ENCODE assay signal across 7 mouse cellular contexts in genomic region chr4:32530921-32531846, GRCm38 (mm10).
DNase-seq lines count a peak whose midpoint lies in the region; ATAC-seq and TF ChIP-seq lines count a peak whose summit lies in the region.

No protein-coding gene starts in this region.

- no peak overlapping the region for H3K9ac ChIP-seq in intestine, postnatal 0 days (ENCODE audit: low read depth, low read length)

- H3K4me3 ChIP-seq in cerebellum, adult 2 months (replicated peaks; ENCODE audit: insufficient read depth, low read depth, low read length) = peak overlapping the region; percentile 42
- peak overlapping the region; percentile 7 for H3K4me3 ChIP-seq in intestine, postnatal 0 days (ENCODE audit: low read depth, low read length)
- peak overlapping the region; percentile 36 for H3K4me3 ChIP-seq in limb, embryonic 10.5 days

- H3K27me3 ChIP-seq in cerebellum, adult 2 months (ENCODE audit: control insufficient read depth, insufficient read depth, low read length) = no peaks in the 10 kb centered on the region
- H3K27me3 ChIP-seq in intestine, postnatal 0 days (replicated peaks; ENCODE audit: control insufficient read depth, insufficient read depth, low read length) = no peaks in the 10 kb centered on the region
- H3K27me3 ChIP-seq in limb, embryonic 10.5 days (ENCODE audit: low read depth, poor library complexity, severe bottlenecking) = no peaks in the 10 kb centered on the region

- H3K9me3 ChIP-seq in intestine, postnatal 0 days (ENCODE audit: control insufficient read depth) = no peaks in the 10 kb centered on the region
- H3K9me3 ChIP-seq in limb, embryonic 10.5 days (replicated peaks) = no peaks in the 10 kb centered on the region

- H3K27ac ChIP-seq in cerebellum, adult 2 months (ENCODE audit: insufficient read depth, low read length) = peak overlapping the region; percentile 12; the same call in 1 of the 2 replicates
- no peak overlapping the region for H3K27ac ChIP-seq in intestine, postnatal 0 days (ENCODE audit: low read depth, low read length)
- H3K27ac ChIP-seq in limb, embryonic 10.5 days = peak overlapping the region; percentile 78

- peak; percentile 57 to 60 for DNase-seq in cerebellum, adult 2 months
- peak; percentile 72 for DNase-seq in embryo, embryonic 10 days (ENCODE audit: low spot score)
- DNase-seq in limb, embryonic 10.5 days (ENCODE audit: low spot score) = peak; percentile 57
- DNase-seq in neural tube, embryonic 10.5 days (ENCODE audit: extremely low spot score, low spot score) = peak; percentile 53
- DNase-seq in T-cell, adult 2 months (ENCODE audit: low spot score) = no peak

- TF ChIP-seq POLR2A in cerebellum, adult 2 months (IDR thresholded peaks at IDR 0.05; ENCODE audit: borderline replicate concordance, insufficient read depth, low read length) = no peak

- ATAC-seq in granulocyte monocyte progenitor cell, adult 5-6 weeks (replicated peaks; ENCODE audit: poor library complexity, severe bottlenecking) = peak; percentile 43
- ATAC-seq in intestine, postnatal 0 days = no peak

- H3K36me3 ChIP-seq in intestine, postnatal 0 days (ENCODE audit: control insufficient read depth, insufficient read depth) = no peaks in the 10 kb centered on the region
- 0 out of 2 replicates have a peak, but pooled peaks cover 2% of the 10 kb centered on the region for H3K36me3 ChIP-seq in limb, embryonic 10.5 days

- H3K4me2 ChIP-seq in intestine, postnatal 0 days (replicated peaks; ENCODE audit: low read depth) = peak overlapping the region; percentile 51

- TF ChIP-seq CTCF in cerebellum, adult 2 months (IDR thresholded peaks at IDR 0.05; ENCODE audit: borderline replicate concordance, insufficient read depth, low read depth, low read length) = no peak
- no peak for TF ChIP-seq CTCF in intestine, postnatal 0 days (IDR thresholded peaks at IDR 0.05; ENCODE audit: low read depth)

- H3K4me1 ChIP-seq in cerebellum, adult 2 months (ENCODE audit: control insufficient read depth, insufficient read depth, low read length) = peaks cover 10% of the 10 kb centered on the region
- H3K4me1 ChIP-seq in intestine, postnatal 0 days (replicated peaks; ENCODE audit: control insufficient read depth, insufficient read depth, low read length) = no peaks in the 10 kb centered on the region
- H3K4me1 ChIP-seq in limb, embryonic 10.5 days = peaks cover 70% of the 10 kb centered on the region

- 15% methylated on average over 28 of the region's 28 CpGs for WGBS in cerebellum, adult 2 months
- WGBS in intestine, postnatal 0 days = 29% methylated on average over 28 of the region's 28 CpGs
- WGBS in limb, embryonic 10.5 days = 28% methylated on average over 28 of the region's 28 CpGs
